Mouse (Mus musculus): ENCODE results near the gene Gjb4. TPM values are rescaled to one million over a fixed set of nuclear protein-coding genes. Genes with fewer than 3 reads are reported as not detected.

Gene Gjb4
- total and polyA plus RNA-seq, 3 experiments = 0.11 TPM; not detected in 2

DNA sequence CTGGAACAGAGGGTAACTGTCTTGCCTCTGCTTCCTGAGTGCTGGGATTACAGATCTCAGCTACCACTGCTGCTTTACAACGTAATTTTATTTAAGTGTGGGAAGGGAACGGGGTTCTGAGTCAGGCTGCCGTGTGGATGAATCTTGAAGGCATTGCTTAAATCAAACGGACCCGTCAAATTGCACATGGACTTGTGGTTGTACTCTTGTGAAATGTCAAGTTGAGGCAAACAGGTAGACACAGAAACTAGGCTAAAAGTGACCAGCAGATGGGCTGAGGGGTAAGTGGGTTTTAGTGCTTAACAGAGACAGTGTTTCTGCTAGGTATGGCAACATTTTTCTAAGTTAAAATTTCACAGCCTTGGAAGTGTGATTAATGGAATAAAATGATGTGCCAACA is 16.2 kb downstream of the Gjb4 start:
- Histone ChIP-seq H3K27me3 (ENCODE audit: insufficient read depth, low read length) (no peaks in the 10 kb centered on the region), H3K9me3 (replicated peaks) (peaks cover 71% of the 10 kb centered on the region), H3K36me3 (replicated peaks) (no peaks in the 10 kb centered on the region), H3K4me3 (ENCODE audit: low read depth, low read length) (no peak overlapping the region), H3K4me1 (ENCODE audit: insufficient read depth, low read depth, low read length) (no peaks in the 10 kb centered on the region)
- TF ChIP-seq GATA2 (IDR thresholded peaks at IDR 0.05; ENCODE audit: borderline replicate concordance, low read depth, low read length) (no peak), TAL1 (conservative IDR thresholded peaks at IDR 0.05; ENCODE audit: low read depth, low read length) (no peak), POLR2AphosphoS5 (IDR thresholded peaks at IDR 0.05; ENCODE audit: insufficient replicate concordance, low read depth, low read length) (no peak), GATA1 (IDR thresholded peaks at IDR 0.05; ENCODE audit: borderline replicate concordance, low read length) (no peak), CTCF (IDR thresholded peaks at IDR 0.05; ENCODE audit: low read depth, low read length) (no peak)
- no peak for DNase-seq (ENCODE audit: low spot score)
- no peak for ATAC-seq (ENCODE audit: extremely low read depth, insufficient number of reproducible peaks, low FRiP score, poor library complexity, severe bottlenecking)

DNA sequence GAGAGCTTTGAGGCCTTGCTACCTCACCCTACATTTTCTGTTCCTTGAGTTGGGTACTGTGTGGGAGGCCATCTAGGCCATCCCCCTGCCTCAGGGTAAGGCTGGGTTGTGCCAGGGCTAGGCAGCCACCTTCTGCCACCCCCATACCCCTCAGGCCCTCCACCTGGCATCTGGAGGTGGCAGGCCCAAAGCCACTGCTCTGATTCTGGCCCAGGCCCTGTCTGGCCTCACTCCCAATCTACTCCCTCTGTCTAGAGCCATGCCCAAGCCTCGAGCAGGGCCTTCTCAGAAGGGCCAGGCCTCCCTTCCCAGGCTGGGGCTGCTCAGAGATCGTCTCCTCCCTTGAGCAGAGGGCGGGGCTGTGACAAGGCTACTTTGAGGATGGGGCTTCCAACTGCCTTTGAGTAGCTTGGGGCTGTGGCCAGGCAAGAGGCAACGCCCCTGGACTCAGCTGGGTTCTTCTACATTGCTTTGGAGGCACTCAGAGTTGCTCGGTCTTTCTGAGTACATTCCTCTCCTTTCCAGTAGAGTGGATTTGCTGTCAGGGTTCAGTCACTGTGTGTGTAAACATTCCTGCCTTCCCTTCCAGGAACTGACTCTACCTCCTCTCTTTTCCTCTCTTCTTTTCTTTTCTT is 18.9 kb downstream of the Gjb4 start:
- TF ChIP-seq CTCF (IDR thresholded peaks at IDR 0.05; ENCODE audit: low read depth, low read length) (no peak), TAL1 (conservative IDR thresholded peaks at IDR 0.05; ENCODE audit: low read depth, low read length) (no peak), POLR2AphosphoS5 (IDR thresholded peaks at IDR 0.05; ENCODE audit: insufficient replicate concordance, low read depth, low read length) (no peak), GATA1 (IDR thresholded peaks at IDR 0.05; ENCODE audit: borderline replicate concordance, low read length) (no peak), GATA2 (IDR thresholded peaks at IDR 0.05; ENCODE audit: borderline replicate concordance, low read depth, low read length) (no peak)
- no peak for DNase-seq (ENCODE audit: low spot score)
- H3K36me3 ChIP-seq (replicated peaks) = no peaks in the 10 kb centered on the region
- peak overlapping the region; percentile 30; the same call in 1 of the 2 replicates for H3K4me3 ChIP-seq (ENCODE audit: low read depth, low read length)
- H3K4me1 ChIP-seq (ENCODE audit: insufficient read depth, low read depth, low read length) = no peaks in the 10 kb centered on the region
- peaks cover 72% of the 10 kb centered on the region for H3K9me3 ChIP-seq (replicated peaks)
- ATAC-seq (ENCODE audit: extremely low read depth, insufficient number of reproducible peaks, low FRiP score, poor library complexity, severe bottlenecking) = no peak
- H3K27me3 ChIP-seq (ENCODE audit: insufficient read depth, low read length) = no peaks in the 10 kb centered on the region

- no peaks in the 10 kb centered on the region; the same call in 1 of the 2 replicates for H3K27me3 ChIP-seq (ENCODE audit: insufficient read depth, low read length)
- peaks cover 81% of the 10 kb centered on the region for H3K9me3 ChIP-seq (replicated peaks)
- DNase-seq (ENCODE audit: low spot score) (no peak), ATAC-seq (ENCODE audit: extremely low read depth, insufficient number of reproducible peaks, low FRiP score, poor library complexity, severe bottlenecking) (no peak)
- no peak overlapping the region for H3K4me3 ChIP-seq (ENCODE audit: low read depth, low read length)
- no peaks in the 10 kb centered on the region for H3K4me1 ChIP-seq (ENCODE audit: insufficient read depth, low read depth, low read length)
- H3K36me3 ChIP-seq (replicated peaks) = no peaks in the 10 kb centered on the region
- TF ChIP-seq CTCF (IDR thresholded peaks at IDR 0.05; ENCODE audit: low read depth, low read length) (no peak), GATA2 (IDR thresholded peaks at IDR 0.05; ENCODE audit: borderline replicate concordance, low read depth, low read length) (no peak), GATA1 (IDR thresholded peaks at IDR 0.05; ENCODE audit: borderline replicate concordance, low read length) (no peak), POLR2AphosphoS5 (IDR thresholded peaks at IDR 0.05; ENCODE audit: insufficient replicate concordance, low read depth, low read length) (no peak), TAL1 (conservative IDR thresholded peaks at IDR 0.05; ENCODE audit: low read depth, low read length) (no peak)
Measured at GRCm38 (mm10) chr4:127331171-127331570, 22.7 kb downstream of the Gjb4 start.

DNA sequence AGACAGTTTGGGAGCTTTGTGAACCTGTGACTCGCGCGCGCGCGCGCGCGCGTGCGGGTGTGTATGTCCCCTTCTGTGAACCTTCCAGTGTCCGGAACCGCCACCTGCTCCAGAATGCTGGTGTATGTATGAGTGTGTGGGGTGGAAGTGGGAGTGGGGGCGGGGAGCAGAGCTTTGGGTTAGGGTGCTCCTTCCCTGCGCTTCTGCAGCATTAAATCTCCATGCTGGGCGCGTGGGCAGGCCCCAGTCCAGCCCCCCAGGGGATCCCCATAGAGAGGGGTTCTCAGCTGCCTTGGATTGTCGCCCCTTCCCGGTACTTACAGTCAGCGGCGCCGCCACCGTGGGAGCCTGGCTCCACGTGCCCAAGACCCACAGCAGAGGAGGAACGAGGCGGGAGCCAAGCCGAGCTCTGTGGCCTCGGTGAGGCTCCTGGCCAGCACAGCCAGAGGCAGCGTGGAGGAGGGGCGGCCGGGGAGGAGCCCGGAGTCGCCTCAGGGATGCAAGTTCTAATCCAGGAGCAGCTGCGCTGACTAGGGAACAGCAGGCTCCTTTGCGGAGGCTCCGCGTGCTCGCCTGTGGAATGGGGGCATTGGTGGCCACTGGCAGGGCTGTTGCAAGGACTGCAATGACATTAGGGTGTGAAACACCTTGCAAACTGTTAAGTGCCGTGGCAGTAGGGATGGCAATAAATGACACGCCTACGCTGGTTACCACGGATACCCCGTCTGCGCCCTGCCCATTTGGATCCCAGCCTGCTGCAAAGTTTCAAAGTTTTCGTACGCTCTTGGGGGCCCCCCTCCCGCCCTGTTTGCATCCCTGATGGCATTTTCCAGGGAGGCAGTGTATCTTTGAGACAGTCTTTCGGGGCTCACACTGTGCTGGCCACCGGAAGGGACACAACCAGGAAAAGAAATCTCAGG is 23.4 kb downstream of the Gjb4 start, which contains the start of gene Gjb3:
TSS of gene Gjb3 (minus strand) at position 664 of the 920 bp plus-strand sequence.
- Histone ChIP-seq H3K27me3 (ENCODE audit: insufficient read depth, low read length) (no peaks in the 10 kb centered on the region; the same call in 1 of the 2 replicates), H3K36me3 (replicated peaks) (no peaks in the 10 kb centered on the region), H3K4me1 (ENCODE audit: insufficient read depth, low read depth, low read length) (no peaks in the 10 kb centered on the region), H3K9me3 (replicated peaks) (peaks cover 82% of the 10 kb centered on the region), H3K4me3 (ENCODE audit: low read depth, low read length) (peak within 1 kb of the TSS; percentile 40; the same call in 1 of the 2 replicates)
- TF ChIP-seq CTCF (IDR thresholded peaks at IDR 0.05; ENCODE audit: low read depth, low read length) (no peak), TAL1 (conservative IDR thresholded peaks at IDR 0.05; ENCODE audit: low read depth, low read length) (no peak), GATA1 (IDR thresholded peaks at IDR 0.05; ENCODE audit: borderline replicate concordance, low read length) (no peak), POLR2AphosphoS5 (IDR thresholded peaks at IDR 0.05; ENCODE audit: insufficient replicate concordance, low read depth, low read length) (no peak), GATA2 (IDR thresholded peaks at IDR 0.05; ENCODE audit: borderline replicate concordance, low read depth, low read length) (no peak)
- no peak for DNase-seq (ENCODE audit: low spot score)
- ATAC-seq (ENCODE audit: extremely low read depth, insufficient number of reproducible peaks, low FRiP score, poor library complexity, severe bottlenecking) = no peak

DNA sequence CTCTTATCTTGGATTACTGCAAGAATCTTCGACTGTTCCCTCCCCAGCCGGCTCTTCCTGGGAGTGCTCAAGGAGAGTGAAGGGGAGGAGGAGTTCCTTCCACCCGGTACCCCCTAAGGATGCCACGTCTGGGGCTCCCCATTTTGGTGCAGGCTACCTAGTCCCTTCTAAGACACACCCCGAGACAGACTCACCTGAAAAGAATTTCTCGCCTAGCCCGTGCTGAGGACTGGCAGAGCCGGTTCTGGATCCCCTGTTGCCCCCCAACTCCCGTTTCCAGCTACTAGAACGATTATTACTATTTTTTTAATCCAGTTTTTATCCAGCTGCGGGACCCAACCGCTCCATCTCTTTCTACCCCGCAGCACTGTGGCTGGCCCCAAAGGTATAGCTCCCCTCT is 24.1 kb downstream of the Gjb4 start:
- no peak for DNase-seq (ENCODE audit: low spot score)
- Histone ChIP-seq H3K4me1 (ENCODE audit: insufficient read depth, low read depth, low read length) (no peaks in the 10 kb centered on the region), H3K4me3 (ENCODE audit: low read depth, low read length) (no peak overlapping the region), H3K36me3 (replicated peaks) (no peaks in the 10 kb centered on the region), H3K27me3 (ENCODE audit: insufficient read depth, low read length) (no peaks in the 10 kb centered on the region; the same call in 1 of the 2 replicates), H3K9me3 (replicated peaks) (peaks cover 83% of the 10 kb centered on the region)
- TF ChIP-seq CTCF (IDR thresholded peaks at IDR 0.05; ENCODE audit: low read depth, low read length) (no peak), GATA1 (IDR thresholded peaks at IDR 0.05; ENCODE audit: borderline replicate concordance, low read length) (no peak), TAL1 (conservative IDR thresholded peaks at IDR 0.05; ENCODE audit: low read depth, low read length) (no peak), POLR2AphosphoS5 (IDR thresholded peaks at IDR 0.05; ENCODE audit: insufficient replicate concordance, low read depth, low read length) (no peak), GATA2 (IDR thresholded peaks at IDR 0.05; ENCODE audit: borderline replicate concordance, low read depth, low read length) (no peak)
- no peak for ATAC-seq (ENCODE audit: extremely low read depth, insufficient number of reproducible peaks, low FRiP score, poor library complexity, severe bottlenecking)

GRCm38 (mm10) chr4:127329046-127329445 is 24.8 kb downstream of the Gjb4 start:
- no peaks in the 10 kb centered on the region for H3K4me1 ChIP-seq (ENCODE audit: insufficient read depth, low read depth, low read length)
- no peaks in the 10 kb centered on the region; the same call in 1 of the 2 replicates for H3K27me3 ChIP-seq (ENCODE audit: insufficient read depth, low read length)
- TF ChIP-seq CTCF (IDR thresholded peaks at IDR 0.05; ENCODE audit: low read depth, low read length) (no peak), GATA2 (IDR thresholded peaks at IDR 0.05; ENCODE audit: borderline replicate concordance, low read depth, low read length) (no peak), POLR2AphosphoS5 (IDR thresholded peaks at IDR 0.05; ENCODE audit: insufficient replicate concordance, low read depth, low read length) (no peak), TAL1 (conservative IDR thresholded peaks at IDR 0.05; ENCODE audit: low read depth, low read length) (no peak), GATA1 (IDR thresholded peaks at IDR 0.05; ENCODE audit: borderline replicate concordance, low read length) (no peak)
- H3K9me3 ChIP-seq (replicated peaks) = peaks cover 83% of the 10 kb centered on the region
- ATAC-seq (ENCODE audit: extremely low read depth, insufficient number of reproducible peaks, low FRiP score, poor library complexity, severe bottlenecking) (no peak), DNase-seq (ENCODE audit: low spot score) (no peak)
- no peak overlapping the region for H3K4me3 ChIP-seq (ENCODE audit: low read depth, low read length)
- H3K36me3 ChIP-seq (replicated peaks) = no peaks in the 10 kb centered on the region
